Mouse (Mus musculus) CH12.LX (cell line): Measurements from ENCODE around the gene Etl4. TPM values are rescaled to one million over a fixed set of nuclear protein-coding genes. Genes with fewer than 3 reads are reported as not detected.

Experiments used
- DNase-seq: peaks from one replicate; pipeline ENCODE4 v3.0.0-alpha.2; 2013; ENCODE audit errors: extremely low read depth
- H3K27ac ChIP-seq: 2 replicates; pipeline ENCODE4 v1.5.1; 2012; ENCODE audit warnings: low read depth, mild to moderate bottlenecking, control low read depth, moderate library complexity; ENCODE audit not compliant: insufficient read depth
- H3K27me3 ChIP-seq: replicated peaks from 2 replicates; pipeline ENCODE3; 2012; ENCODE audit warnings: inconsistent platforms
- H3K36me3 ChIP-seq, 2 experiments: replicated peaks in 1 of 2; 2 replicates each; pipeline versions ENCODE3 to v1.6.1; 2012; ENCODE audit warnings: inconsistent platforms in 1 of 2, low read length in 1 of 2, mild to moderate bottlenecking in 1 of 2, mixed read lengths in 1 of 2, moderate library complexity in 1 of 2; ENCODE audit not compliant: control insufficient read depth in 1 of 2, insufficient read depth in 1 of 2
- H3K4me1 ChIP-seq, 2 experiments: 2 replicates each; pipeline ENCODE4 v1.6.1; 2012; ENCODE audit warnings: inconsistent platforms in 1 of 2, moderate library complexity in 1 of 2; ENCODE audit not compliant: insufficient read depth in 2 of 2, control insufficient read depth in 1 of 2
- H3K4me2 ChIP-seq: 2 replicates; pipeline ENCODE4 v1.6.1; 2012; ENCODE audit warnings: low read depth, mild to moderate bottlenecking, control low read depth; ENCODE audit not compliant: poor library complexity, insufficient read depth, severe bottlenecking
- H3K4me3 ChIP-seq, 3 experiments: fragments of 150-350 bp in 1 of 3; sonication (generic) in 1 of 3; replicated peaks in 1 of 3; 2 replicates each; pipeline versions ENCODE3 to v1.5.1; 2011 to 2012; ENCODE audit warnings: low read depth in 2 of 3, low read length in 2 of 3, mild to moderate bottlenecking in 2 of 3, moderate library complexity in 2 of 3, control low read depth in 1 of 3, improper control_type of control experiment in 1 of 3, inconsistent platforms in 1 of 3, mixed read lengths in 1 of 3; ENCODE audit not compliant: poor library complexity in 1 of 3
- H3K79me2 ChIP-seq: replicated peaks from 2 replicates; pipeline ENCODE4 v1.6.1; 2012; ENCODE audit warnings: mild to moderate bottlenecking, moderate library complexity; ENCODE audit not compliant: control insufficient read depth, poor library complexity, insufficient read depth, severe bottlenecking; ENCODE audit errors: extremely low read depth
- H3K9ac ChIP-seq: 2 replicates; pipeline ENCODE4 v1.6.1; 2012; ENCODE audit warnings: low read depth, mild to moderate bottlenecking, control low read depth, moderate library complexity; ENCODE audit not compliant: insufficient read depth
- H3K9me3 ChIP-seq: replicated peaks from 2 replicates; pipeline ENCODE3; 2012; ENCODE audit warnings: low read length, inconsistent platforms, mixed read lengths
- CHD1 ChIP-seq: IDR thresholded peaks from 2 replicates; pipeline ENCODE4 v1.6.1; 2012; ENCODE audit warnings: low read depth, low read length, improper control_type of control experiment, inconsistent platforms
- CTCF ChIP-seq, 2 experiments: IDR thresholded peaks in 1 of 2; conservative IDR thresholded peaks in 1 of 2; 2 replicates each; pipeline ENCODE4 v1.5.1; 2011 to 2012; ENCODE audit warnings: low read depth in 2 of 2, low read length in 2 of 2, improper control_type of control experiment in 1 of 2, inconsistent platforms in 1 of 2, mild to moderate bottlenecking in 1 of 2, moderate library complexity in 1 of 2
- E2F4 ChIP-seq: IDR thresholded peaks from 2 replicates; pipeline ENCODE4 v1.6.1; 2011; ENCODE audit warnings: low read depth, low read length, improper control_type of control experiment; ENCODE audit not compliant: insufficient replicate concordance
- ELF1 ChIP-seq: IDR thresholded peaks from 2 replicates; pipeline ENCODE4 v1.6.1; 2014; ENCODE audit warnings: low read depth, mild to moderate bottlenecking, inconsistent platforms, low read length, improper control_type of control experiment
- EP300 ChIP-seq: IDR thresholded peaks from 2 replicates; pipeline ENCODE4 v1.6.1; 2011; ENCODE audit warnings: low read length, improper control_type of control experiment
- HCFC1 ChIP-seq: IDR thresholded peaks from 2 replicates; pipeline ENCODE4 v1.6.1; 2012; ENCODE audit warnings: low read depth, mild to moderate bottlenecking, inconsistent platforms, low read length, improper control_type of control experiment
- JUND ChIP-seq: conservative IDR thresholded peaks from 2 replicates; pipeline ENCODE4 v1.6.1; 2011; ENCODE audit warnings: low read depth, low read length, improper control_type of control experiment
- KAT2A ChIP-seq: IDR thresholded peaks from 2 replicates; pipeline ENCODE4 v1.6.1; 2012; ENCODE audit warnings: low read length, improper control_type of control experiment, inconsistent platforms; ENCODE audit not compliant: insufficient replicate concordance
- MAFK ChIP-seq: IDR thresholded peaks from 2 replicates; pipeline ENCODE4 v1.6.1; 2011; ENCODE audit warnings: low read length, improper control_type of control experiment; ENCODE audit not compliant: insufficient replicate concordance
- MAX ChIP-seq: IDR thresholded peaks from 2 replicates; pipeline ENCODE4 v1.6.1; 2011; ENCODE audit warnings: low read length, improper control_type of control experiment
- MAZ ChIP-seq: IDR thresholded peaks from 2 replicates; pipeline ENCODE4 v1.6.1; 2012; ENCODE audit warnings: low read depth, mild to moderate bottlenecking, inconsistent platforms, low read length, improper control_type of control experiment, moderate library complexity
- MEF2A ChIP-seq: IDR thresholded peaks from 2 replicates; pipeline ENCODE4 v1.6.1; 2014; ENCODE audit warnings: low read depth, mild to moderate bottlenecking, inconsistent platforms, low read length, improper control_type of control experiment, borderline replicate concordance
- MXI1 ChIP-seq: IDR thresholded peaks from 2 replicates; pipeline ENCODE4 v1.6.1; 2011; ENCODE audit warnings: mild to moderate bottlenecking, low read depth, low read length, improper control_type of control experiment
- NELFE ChIP-seq: IDR thresholded peaks from 2 replicates; pipeline ENCODE4 v1.6.1; 2011; ENCODE audit warnings: low read depth, low read length, improper control_type of control experiment
- POLR2A ChIP-seq: IDR thresholded peaks from 2 replicates; pipeline ENCODE4 v1.6.1; 2011; ENCODE audit warnings: low read depth, mild to moderate bottlenecking, improper control_type of control experiment, low read length
- RAD21 ChIP-seq: IDR thresholded peaks from 2 replicates; pipeline ENCODE4 v1.6.1; 2011; ENCODE audit warnings: low read depth, mild to moderate bottlenecking, low read length, improper control_type of control experiment, moderate library complexity
- RCOR1 ChIP-seq: conservative IDR thresholded peaks from 2 replicates; pipeline ENCODE4 v1.6.1; 2012; ENCODE audit warnings: low read depth, mild to moderate bottlenecking, inconsistent platforms, low read length, improper control_type of control experiment
- SMC3 ChIP-seq: IDR thresholded peaks from 2 replicates; pipeline ENCODE4 v1.6.1; 2011; ENCODE audit warnings: low read depth, low read length, improper control_type of control experiment
- TBP ChIP-seq: conservative IDR thresholded peaks from 2 replicates; pipeline ENCODE4 v1.6.1; 2011; ENCODE audit warnings: low read depth, low read length, improper control_type of control experiment
- TCF12 ChIP-seq: IDR thresholded peaks from 2 replicates; pipeline ENCODE4 v1.6.1; 2014; ENCODE audit warnings: low read depth, mild to moderate bottlenecking, inconsistent platforms, low read length, improper control_type of control experiment
- UBTF ChIP-seq: IDR thresholded peaks from 2 replicates; pipeline ENCODE4 v1.6.1; 2012; ENCODE audit warnings: low read depth, mild to moderate bottlenecking, inconsistent platforms, low read length, improper control_type of control experiment, moderate library complexity
- USF1 ChIP-seq: IDR thresholded peaks from 2 replicates; pipeline ENCODE4 v1.6.1; 2014; ENCODE audit warnings: low read depth, mild to moderate bottlenecking, inconsistent platforms, low read length, improper control_type of control experiment
- USF2 ChIP-seq: conservative IDR thresholded peaks from 2 replicates; pipeline ENCODE4 v1.6.1; 2011; ENCODE audit warnings: low read depth, low read length, improper control_type of control experiment
- ZC3H11A ChIP-seq: IDR thresholded peaks from 2 replicates; pipeline ENCODE4 v1.6.1; 2012; ENCODE audit warnings: low read depth, mild to moderate bottlenecking, inconsistent platforms, low read length, improper control_type of control experiment
- ZMIZ1 ChIP-seq: IDR thresholded peaks from 2 replicates; pipeline ENCODE4 v1.6.1; 2012; ENCODE audit warnings: low read depth, mild to moderate bottlenecking, inconsistent platforms, low read length, improper control_type of control experiment
- dilution Hi-C: fragments of 300-500 bp; cut with MboI; formaldehyde crosslinking; loops from 2 replicates; pipeline ENCODE4 v1.14.3; 2020; ENCODE audit warnings: low sequenced_read_pairs; ENCODE audit not compliant: extremely low pct_unique_long_range_greater_than_20kb, extremely low pct_ligation_motif_present
- in situ Hi-C: fragments of 300-500 bp; cut with MboI; formaldehyde crosslinking; loops from 3 replicates; pipeline ENCODE4 v1.14.3; 2019; ENCODE audit warnings: low sequenced_read_pairs, low pct_ligation_motif_present, low pct_unique_long_range_greater_than_20kb, mixed read lengths
- polyA plus RNA-seq: library from polyadenylated mRNA; unstranded; fragments of >175 nt; gene quantifications from 2 replicates; pipeline ENCODE4 v1.2.1, GENCODE M21; 2012; ENCODE audit warnings: low read depth; ENCODE audit not compliant: insufficient read length
- total RNA-seq, 2 experiments: library from RNA; depleted of rRNA; stranded (reverse); fragments of 300-350 nt in 1 of 2; fragments of >200 nt in 1 of 2; gene quantifications; 2 replicates each; pipeline ENCODE4 v1.2.3; 2012 to 2014

Gene Etl4
- total and polyA plus RNA-seq, 3 experiments = 7.2 to 18.6 (median 11.7) TPM

DNA sequence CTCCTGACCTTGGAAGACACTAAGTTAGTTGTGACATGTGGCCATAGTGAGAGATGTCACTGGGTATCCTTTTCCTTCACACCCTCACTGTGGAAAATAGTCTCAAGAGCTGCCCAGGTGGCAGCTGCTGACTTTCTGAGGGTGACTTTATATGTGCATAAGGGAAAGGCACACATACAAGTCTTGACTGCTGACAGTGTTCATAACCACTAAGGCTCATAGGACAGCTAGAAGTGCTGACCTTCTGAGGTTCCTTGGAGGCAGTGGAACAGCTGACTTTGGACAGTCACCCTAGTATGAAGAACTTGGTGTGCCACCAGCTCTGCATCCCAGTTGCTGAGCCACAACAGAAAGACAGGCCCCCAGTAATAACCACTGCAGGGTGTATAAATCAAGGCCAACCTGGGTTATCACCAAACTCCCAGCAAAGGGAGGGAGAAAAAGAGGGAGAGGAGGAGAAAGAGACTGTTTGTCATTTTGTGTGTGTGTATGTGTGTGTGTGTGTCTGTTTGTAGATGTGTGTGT, 855.0 kb downstream of the Etl4 start:
- Histone ChIP-seq H3K27me3 (no peaks in the 10 kb centered on the region), H3K4me1 (peaks cover 8 to 17% of the 10 kb centered on the region in 2 experiments; a peak in 3 of 4 replicates), H3K27ac (no peak overlapping the region), H3K4me2 (no peak overlapping the region), H3K4me3 (no peak overlapping the region), H3K79me2 (no peaks in the 10 kb centered on the region), H3K9ac (no peak overlapping the region), H3K9me3 (no peaks in the 10 kb centered on the region), H3K36me3 (peaks cover 22 to 60% of the 10 kb centered on the region in 2 experiments)
- dilution Hi-C loops (no loop called here), in situ Hi-C loops (loop anchor here (5.0 kb wide), 1 partner anchor 87 kb away; no protein-coding TSS in a partner anchor)
- TF ChIP-seq RCOR1 = no peak
- TF ChIP-seq ELF1 = no peak
- no peak for TF ChIP-seq SMC3
- TF ChIP-seq MAX = no peak
- TF ChIP-seq POLR2A = no peak
- TF ChIP-seq E2F4 = no peak
- no peak for DNase-seq

DNA sequence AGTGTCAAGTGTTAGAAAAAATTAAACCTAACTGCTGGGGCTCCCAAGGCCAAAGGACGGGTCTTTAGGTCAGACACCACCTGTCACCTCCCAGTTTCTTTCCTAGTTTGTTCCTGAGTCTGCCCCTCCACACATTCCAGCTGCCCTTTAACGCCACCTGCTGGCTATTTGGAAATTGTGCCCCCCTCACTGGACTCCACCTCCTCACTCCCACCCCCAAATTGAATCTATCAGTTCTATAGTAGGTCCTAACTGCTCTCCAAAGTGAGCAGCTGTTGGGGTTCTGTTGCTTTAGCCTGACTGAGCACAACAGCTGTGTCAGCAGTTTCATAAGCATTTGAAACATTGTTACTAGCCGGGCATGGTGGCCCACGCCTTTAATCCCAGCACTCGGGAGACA, 859.1 kb downstream of the Etl4 start:
- in situ Hi-C loops = no loop called here

More for the DNA sequence above, 859.1 kb downstream of the Etl4 start:
- no peak for TF ChIP-seq E2F4
- TF ChIP-seq MAFK = peak; percentile 54; the same call in 1 of the 2 replicates
- no peak for TF ChIP-seq MEF2A
- TF ChIP-seq CHD1 = no peak
- peak; percentile 60 for TF ChIP-seq RAD21
- no peak for TF ChIP-seq USF2
- TF ChIP-seq MAX = no peak
- no peak for TF ChIP-seq HCFC1
- TF ChIP-seq RCOR1 = no peak
- no peak for TF ChIP-seq UBTF
- TF ChIP-seq SMC3 = peak; percentile 62
- TF ChIP-seq JUND = no peak
- no peak for TF ChIP-seq ZC3H11A
- no peak for TF ChIP-seq MXI1
- no peak for TF ChIP-seq TCF12
- no peak for TF ChIP-seq TBP
- TF ChIP-seq KAT2A = no peak
- TF ChIP-seq ZMIZ1 = no peak
- no peak for TF ChIP-seq NELFE
- no peak for TF ChIP-seq MAZ
- TF ChIP-seq USF1 = no peak
- TF ChIP-seq EP300 = no peak
- peak in 1 of 2 experiments; percentile 66; a peak in 2 of 4 replicates for TF ChIP-seq CTCF (conservative IDR thresholded peaks at IDR 0.05 in 1 of 2, IDR thresholded peaks at IDR 0.05 in 1 of 2; ENCODE audit: low read depth in 2 of 2, low read length in 2 of 2)
- TF ChIP-seq, all 38 proteins: peak for 4
- no peak for DNase-seq
- Histone ChIP-seq H3K9me3 (no peaks in the 10 kb centered on the region), H3K4me3 (no peak overlapping the region), H3K4me1 (peaks cover 5 to 13% of the 10 kb centered on the region in 2 experiments; a peak in 3 of 4 replicates), H3K4me2 (no peak overlapping the region), H3K27ac (no peak overlapping the region), H3K27me3 (no peaks in the 10 kb centered on the region), H3K79me2 (no peaks in the 10 kb centered on the region), H3K36me3 (peaks cover 25 to 62% of the 10 kb centered on the region in 2 experiments), H3K9ac (no peak overlapping the region)
- dilution Hi-C loops = no loop called here
